20 mouse cellular contexts compared by ENCODE assay signal in the genomic region with DNA sequence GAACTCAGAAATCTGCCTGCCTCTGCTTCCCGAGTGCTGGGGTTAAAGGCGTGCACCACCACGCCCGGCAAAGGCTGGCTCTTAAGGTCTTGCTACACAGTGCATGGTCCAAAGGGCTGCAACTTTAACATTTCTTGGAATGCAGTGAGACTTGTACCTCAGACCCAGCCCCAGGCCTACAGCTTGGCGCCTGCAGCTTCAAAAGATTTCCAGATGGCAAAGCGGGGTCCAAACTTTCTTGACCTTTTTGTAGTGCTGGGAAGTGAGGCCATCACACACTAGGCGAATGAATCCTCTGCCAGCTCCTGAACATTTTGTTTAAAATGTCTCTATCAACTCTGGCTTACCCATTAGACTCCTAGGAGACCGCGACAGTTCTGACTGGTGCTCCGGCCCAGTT.
"Had no signal": no experiment of that assay in that cellular context is flagged by ENCODE, and none has a peak within 500 bp of the region (broad histone marks: within the 10 kb centered on the region; RNA-seq: fewer than 3 reads in every experiment).

No protein-coding gene starts in this region.

- H3K9me3 ChIP-seq: heart, embryonic 12.5 days; limb, embryonic 13.5 days; limb, embryonic 15.5 days; liver, embryonic 12.5 days had no signal

- H3K4me2 ChIP-seq: heart, embryonic 12.5 days; hindbrain, embryonic 14.5 days; limb, embryonic 13.5 days; limb, embryonic 15.5 days; liver, embryonic 12.5 days had no signal

- H3K9ac ChIP-seq: heart, embryonic 12.5 days; hindbrain, embryonic 14.5 days; limb, embryonic 13.5 days; limb, embryonic 15.5 days; liver, embryonic 12.5 days; liver, embryonic 14.5 days had no signal

- H3K4me3 ChIP-seq: heart, adult 2 months; heart, embryonic 12.5 days; limb, embryonic 13.5 days; limb, embryonic 15.5 days; liver, embryonic 12.5 days had no signal

- ATAC-seq: hindbrain, embryonic 16.5 days; inflammation-experienced regulatory T-cells, adult 6 months; intestine, postnatal 0 days; liver, embryonic 12.5 days had no signal

- H3K4me1 ChIP-seq: limb, embryonic 13.5 days had no signal

- DNase-seq: gastrocnemius, postnatal 14 days; gastrocnemius, postnatal 36 days; heart, adult 2 months; heart, postnatal 10 days; kidney, adult 18-20 months; kidney, adult 8-10 months; kidney, postnatal 10 days; kidney, postnatal 25 days; layer of hippocampus, adult 9-11 months; layer of hippocampus, postnatal 36 days; lung, adult 18-20 months had no signal

- H3K27ac ChIP-seq: heart, adult 2 months; hindbrain, embryonic 14.5 days; limb, embryonic 13.5 days; limb, embryonic 15.5 days; liver, embryonic 12.5 days; liver, embryonic 14.5 days had no signal

- H3K27me3 ChIP-seq: heart, embryonic 12.5 days; limb, embryonic 13.5 days; limb, embryonic 15.5 days had no signal
